Mouse (Mus musculus): Measurements from ENCODE around the gene Bcorl1. TPM values are rescaled to one million over a fixed set of nuclear protein-coding genes. Genes with fewer than 3 reads are reported as not detected.

The Bcorl1 gene
- polyA plus RNA-seq, 1 experiment, result 3.5 TPM

DNA sequence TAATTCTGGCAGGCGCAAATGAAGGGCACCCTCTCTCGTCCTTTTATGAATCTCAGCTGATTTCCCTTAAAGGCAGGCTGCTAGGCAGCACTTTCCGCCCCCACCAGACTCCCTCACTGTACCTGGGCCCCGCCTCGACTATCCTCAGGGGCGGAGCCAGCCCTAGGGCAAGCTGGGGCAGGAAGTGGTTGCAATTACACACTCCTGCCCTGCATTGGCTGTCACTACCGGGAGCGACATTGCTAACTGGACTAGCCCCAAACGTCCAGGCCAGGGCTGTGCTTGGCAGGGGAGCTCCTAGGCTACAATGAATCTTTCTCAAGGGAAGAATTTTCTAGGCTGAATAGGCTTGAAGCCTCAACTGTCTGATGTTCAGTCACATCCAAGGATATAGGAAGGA lies 23.0 kb upstream of the Bcorl1 start:
- 19% methylated on average over 9 of the region's 9 CpGs for WGBS
- peak; percentile 17 for DNase-seq
- Histone ChIP-seq H3K36me3 (ENCODE audit: control insufficient read depth, insufficient read depth, low read length) (no peaks in the 10 kb centered on the region), H3K4me3 (ENCODE audit: insufficient read depth, low read depth, low read length) (no peak overlapping the region), H3K27ac (ENCODE audit: insufficient read depth, low read depth, low read length) (no peak overlapping the region), H3K4me1 (ENCODE audit: control insufficient read depth, insufficient read depth, low read length) (no peaks in the 10 kb centered on the region; the same call in 1 of the 2 replicates), H3K27me3 (replicated peaks; ENCODE audit: control insufficient read depth, insufficient read depth, low read length) (no peaks in the 10 kb centered on the region)
- TF ChIP-seq CTCF (conservative IDR thresholded peaks at IDR 0.05; ENCODE audit: insufficient read depth, insufficient read length, low read depth, low read length) (no peak), POLR2A (IDR thresholded peaks at IDR 0.05; ENCODE audit: low read depth, low read length) (no peak)

DNA sequence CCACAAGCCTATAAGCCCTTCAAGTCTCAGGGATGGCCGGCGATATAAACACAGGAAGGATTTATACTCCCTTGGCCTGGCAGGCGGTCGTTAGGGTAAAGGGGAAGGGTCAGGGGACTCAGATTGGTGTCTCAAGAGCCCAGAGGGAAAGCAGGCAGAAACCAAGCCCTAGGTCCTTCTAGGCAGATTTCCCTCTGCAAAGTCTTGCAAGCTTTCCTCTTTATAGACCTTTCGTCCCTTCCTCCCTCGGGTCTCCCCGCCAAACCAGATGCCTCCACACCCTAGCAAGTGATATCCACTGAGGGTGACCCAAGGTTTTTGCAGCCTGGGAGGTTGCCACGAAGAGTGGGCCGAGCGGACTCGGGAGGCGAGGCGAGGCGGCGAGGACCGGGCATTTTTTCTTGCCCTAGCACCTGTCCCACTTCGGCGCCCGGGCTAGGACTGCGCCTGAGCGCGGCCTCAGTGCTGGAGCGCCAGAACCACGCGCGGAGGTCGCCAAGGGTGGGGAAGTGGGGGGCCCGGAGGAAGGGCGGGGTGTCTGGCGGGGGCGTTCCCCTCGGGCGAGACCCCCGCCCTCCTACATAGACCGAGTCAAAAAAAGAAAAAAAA lies 613 bp upstream of the Bcorl1 start:
- Histone ChIP-seq H3K4me1 (ENCODE audit: control insufficient read depth, insufficient read depth, low read length) (no peaks in the 10 kb centered on the region; the same call in 1 of the 2 replicates), H3K4me3 (ENCODE audit: insufficient read depth, low read depth, low read length) (peak overlapping the region; percentile 92), H3K27me3 (replicated peaks; ENCODE audit: control insufficient read depth, insufficient read depth, low read length) (no peaks in the 10 kb centered on the region), H3K36me3 (ENCODE audit: control insufficient read depth, insufficient read depth, low read length) (no peaks in the 10 kb centered on the region), H3K27ac (ENCODE audit: insufficient read depth, low read depth, low read length) (no peak overlapping the region)
- WGBS, result 4% methylated on average over 34 of the region's 35 CpGs
- no peak for TF ChIP-seq POLR2A (IDR thresholded peaks at IDR 0.05; ENCODE audit: low read depth, low read length)
- TF ChIP-seq CTCF (conservative IDR thresholded peaks at IDR 0.05; ENCODE audit: insufficient read depth, insufficient read length, low read depth, low read length), result no peak
- peak; percentile 16 for DNase-seq

DNA sequence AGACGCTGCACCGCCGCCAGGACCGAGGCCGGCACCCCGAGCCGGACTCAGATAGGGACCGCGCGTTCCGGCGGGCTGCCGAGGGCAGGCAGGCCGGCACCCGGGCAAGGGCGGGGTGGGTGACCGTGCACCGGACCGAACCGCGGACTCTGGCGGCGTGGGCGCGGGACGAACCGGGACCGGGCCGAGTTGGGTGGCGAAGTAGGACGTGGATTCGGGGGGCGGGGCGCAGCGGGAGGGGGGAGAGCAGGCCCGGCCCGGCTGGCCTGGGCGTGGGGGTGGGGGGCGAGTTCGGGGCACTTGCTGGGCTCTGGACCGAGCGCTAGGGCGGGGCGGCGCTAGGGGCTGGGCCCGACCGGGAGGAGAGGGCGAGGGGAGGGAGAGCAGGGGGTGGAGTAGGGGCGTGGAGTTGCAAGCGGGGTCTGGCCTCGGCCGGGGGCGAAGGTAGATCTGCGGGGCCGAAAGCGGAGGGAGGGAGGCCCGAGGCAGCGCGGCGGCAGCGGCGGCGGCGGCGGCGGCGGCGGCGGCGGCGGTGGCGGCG lies 533 bp downstream of the Bcorl1 start:
- no peaks in the 10 kb centered on the region; the same call in 1 of the 2 replicates for H3K4me1 ChIP-seq (ENCODE audit: control insufficient read depth, insufficient read depth, low read length)
- peak overlapping the region; percentile 38; the same call in 1 of the 2 replicates for H3K27ac ChIP-seq (ENCODE audit: insufficient read depth, low read depth, low read length)
- H3K27me3 ChIP-seq (replicated peaks; ENCODE audit: control insufficient read depth, insufficient read depth, low read length), result no peaks in the 10 kb centered on the region
- peak overlapping the region; percentile 92 for H3K4me3 ChIP-seq (ENCODE audit: insufficient read depth, low read depth, low read length)
- TF ChIP-seq CTCF (conservative IDR thresholded peaks at IDR 0.05; ENCODE audit: insufficient read depth, insufficient read length, low read depth, low read length) (no peak), POLR2A (IDR thresholded peaks at IDR 0.05; ENCODE audit: low read depth, low read length) (no peak)
- 0% methylated on average over 16 of the region's 73 CpGs for WGBS
- no peaks in the 10 kb centered on the region for H3K36me3 ChIP-seq (ENCODE audit: control insufficient read depth, insufficient read depth, low read length)
- peak; percentile 81 for DNase-seq

DNA sequence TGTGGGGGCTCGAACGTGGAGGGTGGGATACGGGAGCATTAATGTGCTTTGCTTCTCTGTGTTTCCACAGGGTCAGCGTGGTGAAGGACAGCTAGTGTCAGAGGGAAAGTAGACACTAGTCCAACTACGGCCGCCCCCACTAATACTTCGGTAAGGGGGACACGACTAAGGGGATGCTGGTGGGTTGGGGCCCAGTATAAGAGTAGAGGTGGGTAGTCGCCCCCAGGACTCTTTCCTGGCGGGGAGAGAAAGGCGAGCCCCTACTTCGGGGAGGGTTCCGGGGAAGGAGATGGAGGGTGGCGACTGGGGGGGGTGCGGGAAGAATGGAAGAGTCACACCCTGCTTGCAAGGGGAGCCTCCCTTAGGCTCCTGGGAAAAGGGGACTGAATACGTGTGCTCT lies 1.6 kb downstream of the Bcorl1 start:
- TF ChIP-seq POLR2A (IDR thresholded peaks at IDR 0.05; ENCODE audit: low read depth, low read length), result no peak
- no peak for TF ChIP-seq CTCF (conservative IDR thresholded peaks at IDR 0.05; ENCODE audit: insufficient read depth, insufficient read length, low read depth, low read length)
- no peak for DNase-seq
- Histone ChIP-seq H3K27me3 (replicated peaks; ENCODE audit: control insufficient read depth, insufficient read depth, low read length) (no peaks in the 10 kb centered on the region), H3K4me3 (ENCODE audit: insufficient read depth, low read depth, low read length) (peak overlapping the region; percentile 39), H3K4me1 (ENCODE audit: control insufficient read depth, insufficient read depth, low read length) (no peaks in the 10 kb centered on the region; the same call in 1 of the 2 replicates), H3K36me3 (ENCODE audit: control insufficient read depth, insufficient read depth, low read length) (no peaks in the 10 kb centered on the region), H3K27ac (ENCODE audit: insufficient read depth, low read depth, low read length) (no peak overlapping the region)
- WGBS, result 7% methylated on average over 14 of the region's 16 CpGs

DNA sequence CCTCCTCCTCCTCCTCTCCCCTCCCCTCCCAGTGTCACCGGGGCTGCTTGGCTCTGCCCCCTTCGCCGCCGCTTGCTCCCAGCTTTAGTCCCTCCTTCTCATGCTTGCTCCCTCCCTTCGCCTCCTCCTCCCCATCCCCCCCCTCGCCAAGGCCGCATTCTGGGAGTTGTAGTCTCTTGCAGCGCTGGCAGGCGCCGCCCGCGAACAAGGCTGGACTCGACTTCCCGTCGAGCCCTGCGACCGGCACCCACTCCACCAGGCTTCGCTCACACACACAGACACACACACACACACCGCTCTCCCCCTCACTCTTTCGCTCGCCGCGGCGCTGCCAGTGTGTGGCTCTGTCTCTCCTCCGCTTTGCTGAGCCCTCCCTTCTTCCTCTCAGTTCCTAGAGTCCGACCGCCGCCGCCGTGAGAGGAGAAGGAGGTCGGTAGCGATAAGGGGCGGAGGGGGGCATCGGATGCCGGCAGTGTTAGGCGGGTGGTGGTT lies 2.3 kb downstream of the Bcorl1 start:
- no peaks in the 10 kb centered on the region; the same call in 1 of the 2 replicates for H3K4me1 ChIP-seq (ENCODE audit: control insufficient read depth, insufficient read depth, low read length)
- H3K4me3 ChIP-seq (ENCODE audit: insufficient read depth, low read depth, low read length), result peak overlapping the region; percentile 55
- peak; percentile 94 for DNase-seq
- TF ChIP-seq POLR2A (IDR thresholded peaks at IDR 0.05; ENCODE audit: low read depth, low read length) (peak; percentile 57), CTCF (conservative IDR thresholded peaks at IDR 0.05; ENCODE audit: insufficient read depth, insufficient read length, low read depth, low read length) (no peak)
- WGBS, result 1% methylated on average over 28 of the region's 36 CpGs
- H3K36me3 ChIP-seq (ENCODE audit: control insufficient read depth, insufficient read depth, low read length), result no peaks in the 10 kb centered on the region
- H3K27ac ChIP-seq (ENCODE audit: insufficient read depth, low read depth, low read length), result no peak overlapping the region; the same call in 1 of the 2 replicates
- H3K27me3 ChIP-seq (replicated peaks; ENCODE audit: control insufficient read depth, insufficient read depth, low read length), result no peaks in the 10 kb centered on the region

DNA sequence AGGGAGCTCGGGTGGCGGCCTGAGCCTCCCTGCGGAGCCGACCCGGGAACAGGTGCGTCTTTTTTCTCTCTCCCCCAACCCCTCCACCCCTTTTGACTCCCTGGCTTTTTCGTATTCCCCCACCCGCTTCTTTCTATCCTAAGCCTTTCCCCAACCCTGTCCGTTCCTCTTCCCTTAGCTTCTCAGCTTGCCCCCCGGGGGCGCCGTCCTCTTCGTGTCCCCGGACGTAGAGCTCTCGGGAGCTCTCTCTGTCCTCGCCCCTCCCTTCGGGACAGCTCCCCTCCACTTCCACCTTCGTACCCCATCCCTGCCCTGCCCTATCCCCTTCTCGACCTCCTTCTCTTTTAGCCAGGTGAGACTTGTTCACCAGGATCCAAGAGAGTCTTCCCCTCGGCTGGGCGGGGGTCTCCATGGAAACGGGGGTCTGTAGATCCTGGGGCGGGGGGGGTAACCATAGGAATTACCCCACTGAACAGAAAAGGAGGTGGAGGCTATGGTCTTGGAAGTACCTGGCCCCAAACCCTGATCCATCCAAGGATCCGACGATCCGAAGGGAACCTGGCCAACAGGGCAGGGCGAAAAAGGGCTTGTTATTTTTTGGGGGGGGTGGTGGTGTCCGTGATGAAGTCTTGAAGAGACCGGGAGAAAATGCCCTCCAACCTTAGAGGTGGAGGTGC lies 2.9 kb downstream of the Bcorl1 start:
- peak; percentile 1 for DNase-seq
- Histone ChIP-seq H3K4me1 (ENCODE audit: control insufficient read depth, insufficient read depth, low read length) (no peaks in the 10 kb centered on the region; the same call in 1 of the 2 replicates), H3K4me3 (ENCODE audit: insufficient read depth, low read depth, low read length) (peak overlapping the region; percentile 55), H3K36me3 (ENCODE audit: control insufficient read depth, insufficient read depth, low read length) (no peaks in the 10 kb centered on the region), H3K27me3 (replicated peaks; ENCODE audit: control insufficient read depth, insufficient read depth, low read length) (no peaks in the 10 kb centered on the region), H3K27ac (ENCODE audit: insufficient read depth, low read depth, low read length) (no peak overlapping the region)
- TF ChIP-seq CTCF (conservative IDR thresholded peaks at IDR 0.05; ENCODE audit: insufficient read depth, insufficient read length, low read depth, low read length), result no peak
- TF ChIP-seq POLR2A (IDR thresholded peaks at IDR 0.05; ENCODE audit: low read depth, low read length), result no peak
- WGBS, result under 1% methylated on average over 26 of the region's 30 CpGs
